Comparison of ENCODE assay signal across 10 mouse cellular contexts in the genomic region with DNA sequence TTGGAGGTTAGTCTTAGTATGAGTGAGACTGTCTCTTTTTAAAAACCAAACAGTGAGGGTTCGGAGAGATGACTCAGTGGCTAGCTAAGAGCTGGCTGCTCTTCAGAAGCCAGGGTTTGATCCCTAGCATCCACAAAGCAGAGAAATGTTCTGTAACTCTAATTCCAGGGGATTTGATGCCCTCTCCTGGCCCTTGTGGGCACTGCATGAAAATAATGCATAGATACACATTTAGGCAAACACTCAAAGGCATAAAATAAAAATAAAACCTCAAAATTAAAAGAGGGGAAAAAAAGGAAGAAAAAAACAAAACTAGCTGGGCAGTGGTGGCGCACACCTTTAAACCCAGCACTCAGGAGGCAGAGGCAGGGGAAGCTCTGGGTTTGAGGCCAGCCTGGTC. TPM values are rescaled to one million over a fixed set of nuclear protein-coding genes. Genes with fewer than 3 reads are reported as not detected.
A peak's percentile ranks its signal among the peaks of the same experiment; 100 is the strongest.
DNase-seq lines count a peak whose midpoint lies in the region; ATAC-seq and TF ChIP-seq lines count a peak whose summit lies in the region.
"Had no signal": no experiment of that assay in that cellular context is flagged by ENCODE, and none has a peak within 500 bp of the region (broad histone marks: within the 10 kb centered on the region; RNA-seq: fewer than 3 reads in every experiment).

No protein-coding gene starts in this region.

- H3K9me3 ChIP-seq in kidney, postnatal 0 days (replicated peaks; ENCODE audit: low read length): no peaks in the 10 kb centered on the region
- H3K9me3 ChIP-seq in kidney, embryonic 16.5 days (ENCODE audit: low read length): no peaks in the 10 kb centered on the region
- no peaks in the 10 kb centered on the region for H3K9me3 ChIP-seq in E14TG2a.4 (ENCODE audit: low read length)
- H3K9me3 ChIP-seq: lung, embryonic 15.5 days had no signal

- no peak for ATAC-seq in kidney, postnatal 0 days (replicated peaks; ENCODE audit: low FRiP score, low read depth)
- no peak for ATAC-seq in kidney, embryonic 16.5 days (ENCODE audit: low FRiP score, low TSS enrichment)

- H3K4me2 ChIP-seq in kidney, postnatal 0 days (ENCODE audit: low read length): no peak overlapping the region
- no peak overlapping the region for H3K4me2 ChIP-seq in kidney, embryonic 16.5 days (replicated peaks; ENCODE audit: low read depth, low read length)
- H3K4me2 ChIP-seq: lung, embryonic 15.5 days had no signal

- DNase-seq in adrenal gland, postnatal 10 days: peak; percentile 30
- no peak for DNase-seq in adrenal gland, adult 8-10 months
- DNase-seq in kidney, postnatal 0 days (ENCODE audit: low spot score): no peak
- peak; percentile 56 for DNase-seq in lung, postnatal 36 days
- no peak for DNase-seq in neural tube, embryonic 10.5 days (ENCODE audit: extremely low spot score, low spot score)
- no peak for DNase-seq in gastrocnemius, postnatal 10 days
- DNase-seq: right cerebral cortex, postnatal 25 days had no signal

- H3K9ac ChIP-seq in kidney, postnatal 0 days (ENCODE audit: low read depth, low read length): no peak overlapping the region
- no peak overlapping the region for H3K9ac ChIP-seq in kidney, embryonic 16.5 days (replicated peaks; ENCODE audit: low read length)
- H3K9ac ChIP-seq: lung, embryonic 15.5 days had no signal

- H3K36me3 ChIP-seq in kidney, postnatal 0 days (ENCODE audit: insufficient read depth, low read length): no peaks in the 10 kb centered on the region
- no peaks in the 10 kb centered on the region for H3K36me3 ChIP-seq in kidney, embryonic 16.5 days (ENCODE audit: insufficient read depth, low read length)
- no peaks in the 10 kb centered on the region for H3K36me3 ChIP-seq in E14TG2a.4 (ENCODE audit: insufficient read depth, low read length)
- H3K36me3 ChIP-seq: lung, embryonic 15.5 days had no signal

- no peaks in the 10 kb centered on the region for H3K27me3 ChIP-seq in kidney, postnatal 0 days (ENCODE audit: insufficient read depth, low read length)
- no peaks in the 10 kb centered on the region for H3K27me3 ChIP-seq in kidney, embryonic 16.5 days (ENCODE audit: insufficient read depth, low read length)
- H3K27me3 ChIP-seq in E14TG2a.4 (ENCODE audit: insufficient read depth, low read length): no peaks in the 10 kb centered on the region
- H3K27me3 ChIP-seq: lung, embryonic 15.5 days had no signal

- WGBS in kidney, postnatal 0 days: 97% methylated on average over 2 of the region's 2 CpGs
- 97% methylated on average over 2 of the region's 2 CpGs for WGBS in kidney, embryonic 16.5 days

- TF ChIP-seq CTCF in kidney, postnatal 0 days (IDR thresholded peaks at IDR 0.05; ENCODE audit: low read depth): peak; percentile 67
- peak; percentile 74 for TF ChIP-seq CTCF in E14TG2a.4 (conservative IDR thresholded peaks at IDR 0.05; ENCODE audit: low read length)

- H3K27ac ChIP-seq in kidney, postnatal 0 days: no peak overlapping the region
- H3K27ac ChIP-seq in kidney, embryonic 16.5 days (ENCODE audit: low read length): no peak overlapping the region
- H3K27ac ChIP-seq: lung, embryonic 15.5 days had no signal

- H3K4me3 ChIP-seq in kidney, postnatal 0 days (replicated peaks; ENCODE audit: low read depth, low read length): no peak overlapping the region
- no peak overlapping the region for H3K4me3 ChIP-seq in kidney, embryonic 16.5 days (ENCODE audit: low read length)
- no peak overlapping the region for H3K4me3 ChIP-seq in E14TG2a.4 (replicated peaks; ENCODE audit: low read length)
- H3K4me3 ChIP-seq: lung, embryonic 15.5 days had no signal

- 0 out of 2 replicates have a peak, but pooled peaks cover 7% of the 10 kb centered on the region for H3K4me1 ChIP-seq in kidney, postnatal 0 days (replicated peaks; ENCODE audit: insufficient read depth, low read length)
- peaks cover 25% of the 10 kb centered on the region for H3K4me1 ChIP-seq in kidney, embryonic 16.5 days (ENCODE audit: insufficient read depth, low read length)
- H3K4me1 ChIP-seq in E14TG2a.4 (replicated peaks; ENCODE audit: low read depth, low read length): peaks cover 34% of the 10 kb centered on the region

RNA-seq across cellular contexts. Expression of gene Pias1, which starts 13.3 kb away (rescaled TPM):
- 10 to 100 TPM; 27.9 to 32.8 TPM for total RNA-seq in adrenal gland, postnatal 10 days (2021)
- 10 to 100 TPM; 36.0 to 52.7 (median 44.3) TPM for total RNA-seq in adrenal gland, adult 8-10 months (2022)
- polyA plus RNA-seq in kidney, postnatal 0 days (2015; fragmentation: Nextera tagmentation; extraction: Ambion mirVana): 48.6 and 51.5 TPM in 2 replicates
- polyA plus RNA-seq in kidney, embryonic 16.5 days (2015; fragmentation: Nextera tagmentation; extraction: Ambion mirVana): 58.2 and 63.7 TPM in 2 replicates
- 10 to 100 TPM; 17.1 to 23.5 TPM for total RNA-seq in gastrocnemius, postnatal 10 days (2021)

Comparison
In these comparisons a context has a peak if more than half of its experiments do, and no peak if none do; other contexts are left out.
1. DNase-seq: peak in adrenal gland, postnatal 10 days (single experiment) and lung, postnatal 36 days (single experiment); none in adrenal gland, adult 8-10 months (single experiment), kidney, postnatal 0 days (single experiment), neural tube, embryonic 10.5 days (single experiment) and gastrocnemius, postnatal 10 days (single experiment).